ENCODE assay signal across 11 mouse cellular contexts in the genomic region with DNA sequence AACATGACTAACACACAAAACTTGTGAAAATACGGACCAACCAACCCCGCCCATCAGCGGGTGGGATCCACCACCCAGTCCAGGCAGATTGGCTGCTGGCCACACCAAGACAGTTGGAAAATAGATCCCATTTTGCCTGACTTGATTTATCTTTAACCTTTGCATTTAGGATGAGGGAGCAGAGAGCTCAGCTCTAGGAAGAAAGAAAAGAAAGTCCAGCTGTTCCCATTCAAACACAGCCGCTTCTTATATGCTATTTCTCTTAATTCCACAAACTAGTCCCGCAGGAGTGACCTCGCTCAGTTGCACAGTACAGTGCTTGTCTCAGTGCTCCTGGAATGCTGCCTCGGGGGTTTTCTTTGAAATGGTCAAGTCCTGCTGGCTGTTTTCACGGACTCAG.
A peak's percentile ranks its signal among the peaks of the same experiment; 100 is the strongest.
DNase-seq lines count a peak whose midpoint lies in the region; ATAC-seq lines count a peak whose summit lies in the region.
"Had no signal": no experiment of that assay in that cellular context is flagged by ENCODE, and none has a peak within 500 bp of the region (broad histone marks: within the 10 kb centered on the region; RNA-seq: fewer than 3 reads in every experiment).

No protein-coding gene starts in this region.

- H3K36me3 ChIP-seq in midbrain, embryonic 11.5 days (ENCODE audit: control insufficient read depth, insufficient read depth, low read length), result no peaks in the 10 kb centered on the region
- no peaks in the 10 kb centered on the region for H3K36me3 ChIP-seq in midbrain, embryonic 10.5 days
- H3K36me3 ChIP-seq: hindbrain, embryonic 13.5 days; limb, embryonic 12.5 days; neural tube, embryonic 13.5 days had no signal

- 79% methylated on average over 8 of the region's 8 CpGs for WGBS in midbrain, embryonic 11.5 days
- 77% methylated on average over 8 of the region's 8 CpGs for WGBS in midbrain, embryonic 10.5 days

- no peak overlapping the region for H3K4me2 ChIP-seq in midbrain, embryonic 11.5 days
- H3K4me2 ChIP-seq: hindbrain, embryonic 13.5 days; limb, embryonic 12.5 days; neural tube, embryonic 13.5 days had no signal

- no peaks in the 10 kb centered on the region for H3K9me3 ChIP-seq in midbrain, embryonic 11.5 days (ENCODE audit: control insufficient read depth, low read length)
- H3K9me3 ChIP-seq in midbrain, embryonic 10.5 days (replicated peaks), result no peaks in the 10 kb centered on the region; the same call in 1 of the 2 replicates
- H3K9me3 ChIP-seq: hindbrain, embryonic 13.5 days; limb, embryonic 12.5 days; neural tube, embryonic 13.5 days had no signal

- H3K27me3 ChIP-seq in midbrain, embryonic 11.5 days (ENCODE audit: control insufficient read depth, insufficient read depth, low read length), result no peaks in the 10 kb centered on the region
- no peaks in the 10 kb centered on the region for H3K27me3 ChIP-seq in midbrain, embryonic 10.5 days (ENCODE audit: low read depth, poor library complexity, severe bottlenecking)
- H3K27me3 ChIP-seq: hindbrain, embryonic 13.5 days; limb, embryonic 12.5 days; neural tube, embryonic 13.5 days had no signal

- DNase-seq in midbrain, embryonic 11.5 days (ENCODE audit: low spot score, missing footprints), result peak; percentile 47
- no peak for DNase-seq in midbrain, embryonic 10.5 days (ENCODE audit: low spot score)
- DNase-seq in gastrocnemius, postnatal 10 days, result peak; percentile 36
- peak; percentile 61 for DNase-seq in kidney, postnatal 14 days
- DNase-seq in urinary bladder, postnatal 4 days (ENCODE audit: low spot score in 2 of 2), result peak; percentile 59 to 72
- DNase-seq in cerebellum, adult 9-10 months, result no peak
- no peak for DNase-seq in right cerebral cortex, adult 2 months (ENCODE audit: low spot score in 2 of 2)

- no peak overlapping the region for H3K9ac ChIP-seq in midbrain, embryonic 11.5 days (ENCODE audit: low read length)
- H3K9ac ChIP-seq: hindbrain, embryonic 13.5 days; limb, embryonic 12.5 days; neural tube, embryonic 13.5 days had no signal

- ATAC-seq in midbrain, embryonic 11.5 days (ENCODE audit: low FRiP score), result no peak
- ATAC-seq: forebrain, embryonic 14.5 days had no signal

- H3K4me3 ChIP-seq in midbrain, embryonic 11.5 days (ENCODE audit: low read depth, low read length), result no peak overlapping the region
- H3K4me3 ChIP-seq in midbrain, embryonic 10.5 days, result no peak overlapping the region
- H3K4me3 ChIP-seq: hindbrain, embryonic 13.5 days; limb, embryonic 12.5 days; neural tube, embryonic 13.5 days had no signal

- H3K27ac ChIP-seq in midbrain, embryonic 11.5 days (ENCODE audit: low read depth, low read length), result no peak overlapping the region
- H3K27ac ChIP-seq in midbrain, embryonic 10.5 days (replicated peaks), result no peak overlapping the region
- H3K27ac ChIP-seq: hindbrain, embryonic 13.5 days; limb, embryonic 12.5 days; neural tube, embryonic 13.5 days had no signal

- H3K4me1 ChIP-seq in midbrain, embryonic 11.5 days (ENCODE audit: control insufficient read depth, insufficient read depth, low read length), result no peaks in the 10 kb centered on the region
- no peaks in the 10 kb centered on the region for H3K4me1 ChIP-seq in midbrain, embryonic 10.5 days
- H3K4me1 ChIP-seq: hindbrain, embryonic 13.5 days had no signal

Comparison
In these comparisons a context has a peak if more than half of its experiments do, and no peak if none do; other contexts are left out.
1. DNase-seq: peak in midbrain, embryonic 11.5 days (single experiment), gastrocnemius, postnatal 10 days (single experiment), kidney, postnatal 14 days (single experiment) and urinary bladder, postnatal 4 days (2 of 2); none in midbrain, embryonic 10.5 days (single experiment), cerebellum, adult 9-10 months (single experiment) and right cerebral cortex, adult 2 months (0 of 2).